Mouse (Mus musculus): ENCODE data around the gene Ivd.

Gene Ivd

GRCm38 (mm10) chr2:118861454-118862339 lies at the start of gene Ivd:
Ivd (plus strand) TSS chr2:118861954.
- peak; percentile 85 to 88 for DNase-seq (ENCODE audit: low spot score in 2 of 2)

GRCm38 (mm10) chr2:118812724-118813123 lies 49.0 kb upstream of the Ivd start:
- DNase-seq (ENCODE audit: low spot score in 2 of 2), result no peak

GRCm38 (mm10) chr2:118813981-118814836 lies 47.5 kb upstream of the Ivd start, which contains the start of gene Knstrn:
Knstrn (plus strand) TSS chr2:118814003.
- DNase-seq (ENCODE audit: low spot score in 2 of 2), result peak; percentile 70 to 84

- DNase-seq (ENCODE audit: low spot score in 2 of 2), result no peak
These were observed 39.0 kb upstream of the Ivd start for GRCm38 (mm10) chr2:118822800-118823199.

GRCm38 (mm10) chr2:118824396-118824795 lies 37.4 kb upstream of the Ivd start:
- DNase-seq (ENCODE audit: low spot score in 2 of 2), result no peak

GRCm38 (mm10) chr2:118829096-118829495 lies 32.7 kb upstream of the Ivd start:
- DNase-seq (ENCODE audit: low spot score in 2 of 2), result no peak

GRCm38 (mm10) chr2:118834061-118834460 lies 27.7 kb upstream of the Ivd start:
- no peak for DNase-seq (ENCODE audit: low spot score in 2 of 2)

GRCm38 (mm10) chr2:118835115-118835514 lies 26.6 kb upstream of the Ivd start:
- no peak for DNase-seq (ENCODE audit: low spot score in 2 of 2)

- DNase-seq (ENCODE audit: low spot score in 2 of 2), result no peak
These were observed 23.4 kb upstream of the Ivd start for GRCm38 (mm10) chr2:118838330-118838729.

- DNase-seq (ENCODE audit: low spot score in 2 of 2), result no peak
These were observed 20.6 kb upstream of the Ivd start for GRCm38 (mm10) chr2:118841186-118841585.

GRCm38 (mm10) chr2:118841774-118842173 lies 20.0 kb upstream of the Ivd start:
- DNase-seq (ENCODE audit: low spot score in 2 of 2), result no peak

GRCm38 (mm10) chr2:118844427-118844826 lies 17.3 kb upstream of the Ivd start:
- DNase-seq (ENCODE audit: low spot score in 2 of 2), result no peak

- DNase-seq (ENCODE audit: low spot score in 2 of 2), result peak; percentile 81 to 83
These were observed 15.5 kb upstream of the Ivd start for GRCm38 (mm10) chr2:118846246-118846645.

- no peak for DNase-seq (ENCODE audit: low spot score in 2 of 2)
These were observed 10.0 kb upstream of the Ivd start for GRCm38 (mm10) chr2:118851756-118852155.

- no peak for DNase-seq (ENCODE audit: low spot score in 2 of 2)
These were observed 554 bp downstream of the Ivd start for GRCm38 (mm10) chr2:118862340-118862675.

- no peak for DNase-seq (ENCODE audit: low spot score in 2 of 2)
These were observed 8.8 kb downstream of the Ivd start for GRCm38 (mm10) chr2:118870601-118871000.

- no peak for DNase-seq (ENCODE audit: low spot score in 2 of 2)
These were observed 9.3 kb downstream of the Ivd start for GRCm38 (mm10) chr2:118871032-118871431.

- DNase-seq (ENCODE audit: low spot score in 2 of 2), result no peak
These were observed 11.3 kb downstream of the Ivd start for GRCm38 (mm10) chr2:118873018-118873417.

- DNase-seq (ENCODE audit: low spot score in 2 of 2), result no peak
These were observed 12.2 kb downstream of the Ivd start for GRCm38 (mm10) chr2:118873890-118874430.

- no peak for DNase-seq (ENCODE audit: low spot score in 2 of 2)
These were observed 13.6 kb downstream of the Ivd start for GRCm38 (mm10) chr2:118875316-118875715.

- DNase-seq (ENCODE audit: low spot score in 2 of 2), result no peak
These were observed 14.7 kb downstream of the Ivd start for GRCm38 (mm10) chr2:118876453-118876852.

GRCm38 (mm10) chr2:118881019-118881418 lies 19.3 kb downstream of the Ivd start:
- DNase-seq (ENCODE audit: low spot score in 2 of 2), result no peak

Measured in thymus, postnatal 10 days (tissue).